Mouse (Mus musculus): ENCODE data around the gene Gabpb2.
"Not testable (repeated sequence)": the region's sequence is repeated elsewhere in the genome, so short reads cannot be mapped to it uniquely, and the experiment has no call there.

Gabpb2 gene

GRCm38 (mm10) chr3:95159987-95160963, 57.4 kb downstream of the Gabpb2 start, which contains the start of gene Sema6c:
Sema6c (plus strand) TSS chr3:95160457.
- DNase-seq, result peak; percentile 89

- DNase-seq, result no peak
Measured at GRCm38 (mm10) chr3:95159511-95159986, 58.2 kb downstream of the Gabpb2 start.

DNA sequence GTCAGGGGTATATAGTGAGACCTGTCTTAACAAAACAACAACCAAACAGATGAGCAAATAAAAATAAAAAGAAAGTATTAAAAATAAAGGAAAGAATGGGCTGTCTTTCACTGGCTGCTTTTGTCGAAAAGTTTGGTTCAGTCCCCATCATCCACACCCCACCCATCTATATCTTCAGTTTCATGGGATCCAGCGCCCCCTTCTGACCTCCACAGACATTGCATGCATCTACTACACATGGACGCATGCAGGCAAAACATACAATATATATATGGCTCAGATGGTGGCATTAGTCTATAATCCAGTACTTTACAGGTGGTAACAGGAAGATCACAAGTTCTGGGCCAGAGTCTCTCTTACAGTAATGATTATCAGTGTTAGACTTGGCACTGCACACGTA, 63.8 kb downstream of the Gabpb2 start:
- DNase-seq, result peak; percentile 65

- DNase-seq, result no peak
Measured at GRCm38 (mm10) chr3:95147924-95148323, 69.8 kb downstream of the Gabpb2 start.

DNA sequence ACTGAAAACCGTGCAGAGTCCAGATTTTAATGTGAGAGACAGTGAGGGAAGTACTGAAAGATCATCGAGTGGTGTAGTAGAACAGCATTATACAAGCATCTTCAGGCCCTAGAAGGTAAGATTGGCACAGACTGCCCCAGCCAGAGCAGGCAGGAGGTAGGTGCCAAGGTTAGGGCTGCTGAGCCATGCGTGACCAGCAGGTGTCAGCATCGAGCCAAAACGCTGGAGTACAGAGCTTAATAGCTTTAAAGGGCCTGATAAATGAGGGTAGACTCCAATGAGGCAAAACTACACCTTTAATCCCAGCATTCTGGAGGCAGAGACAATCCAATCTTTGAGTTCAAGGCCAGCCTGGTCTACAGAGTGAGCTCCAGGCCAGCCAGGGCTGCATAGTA, 75.1 kb downstream of the Gabpb2 start:
- DNase-seq, result peak; percentile 92

DNA sequence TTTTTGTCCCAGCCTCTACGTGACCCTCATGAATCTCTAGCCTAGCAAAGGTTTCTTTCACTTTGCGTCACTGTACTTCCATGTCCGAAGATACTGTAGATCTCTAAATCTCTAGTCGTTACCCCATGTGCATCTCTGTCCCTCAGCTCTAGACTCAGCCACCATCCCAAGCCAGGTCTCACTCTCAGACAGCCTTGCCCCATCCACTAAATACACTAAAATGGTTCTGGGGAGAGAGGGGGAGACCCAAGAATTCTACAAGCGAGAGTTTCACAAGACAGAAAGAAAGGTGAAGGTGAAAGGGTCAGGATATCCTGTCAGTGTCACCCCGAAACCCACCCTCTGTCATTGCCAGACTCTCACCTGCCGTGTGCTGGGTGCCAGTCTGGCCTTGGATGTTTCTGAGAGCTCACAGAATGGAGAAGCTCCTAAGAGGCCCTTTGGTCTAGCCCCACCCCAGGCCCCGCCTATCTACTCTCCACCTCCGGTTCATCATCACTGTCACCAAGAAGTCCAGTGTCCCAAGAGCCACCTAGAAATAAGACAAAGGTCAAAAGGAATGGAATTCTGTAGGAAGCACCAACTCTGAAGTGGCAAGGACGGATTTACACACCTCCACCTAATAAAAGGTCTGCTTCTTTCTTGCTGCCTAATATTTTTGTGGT, 75.6 kb downstream of the Gabpb2 start, which contains the start of gene Tnfaip8l2:
Gene Tnfaip8l2, minus strand, starts transcription at position 409 of the 665 bp plus-strand sequence.
- DNase-seq, result no peak

- no peak for DNase-seq
Measured at GRCm38 (mm10) chr3:95141474-95141873, 76.2 kb downstream of the Gabpb2 start.

DNA sequence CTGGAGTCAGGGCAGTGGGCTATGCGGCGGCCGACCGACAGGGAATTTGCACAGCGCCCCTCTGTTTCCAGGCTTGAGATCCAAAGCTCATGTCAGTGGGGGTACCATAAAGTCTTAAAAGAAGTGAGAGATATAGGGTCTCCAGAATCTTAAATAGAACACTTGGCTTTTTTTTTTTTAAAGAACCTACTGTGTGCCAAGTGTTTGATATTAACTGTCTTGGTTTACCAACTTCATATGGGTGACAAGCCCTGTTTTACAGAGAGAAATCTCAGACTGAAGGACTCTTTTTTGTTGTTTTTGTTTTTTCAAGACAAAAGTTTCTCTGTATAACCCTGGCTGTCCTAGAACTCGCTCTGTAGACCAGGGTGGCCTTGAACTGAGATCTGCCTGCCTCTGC, 76.9 kb downstream of the Gabpb2 start:
- no peak for DNase-seq

GRCm38 (mm10) chr3:95140289-95140595, 77.5 kb downstream of the Gabpb2 start:
- no peak for DNase-seq

GRCm38 (mm10) chr3:95139586-95140288, 78.0 kb downstream of the Gabpb2 start:
- DNase-seq, result peak; percentile 79

DNA sequence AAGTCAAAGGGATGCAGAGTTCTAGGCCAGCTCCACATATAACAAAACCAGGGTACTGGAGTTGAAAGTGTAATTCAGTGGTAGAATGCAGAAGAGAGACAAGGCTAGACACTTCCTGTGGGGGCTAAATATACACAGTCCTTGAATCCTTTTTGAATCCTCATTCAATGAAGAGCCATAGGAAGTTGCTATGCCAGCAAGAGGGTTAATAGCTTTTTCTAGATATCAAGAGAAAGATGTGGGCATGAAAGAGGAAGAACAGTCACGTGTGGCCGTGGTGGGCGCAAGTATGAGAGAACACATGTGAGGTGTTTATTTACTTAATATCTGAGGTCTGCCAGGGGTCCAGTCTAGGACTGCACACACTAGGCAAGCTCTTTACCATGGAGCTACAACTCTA, 81.4 kb downstream of the Gabpb2 start:
- no peak for DNase-seq

DNA sequence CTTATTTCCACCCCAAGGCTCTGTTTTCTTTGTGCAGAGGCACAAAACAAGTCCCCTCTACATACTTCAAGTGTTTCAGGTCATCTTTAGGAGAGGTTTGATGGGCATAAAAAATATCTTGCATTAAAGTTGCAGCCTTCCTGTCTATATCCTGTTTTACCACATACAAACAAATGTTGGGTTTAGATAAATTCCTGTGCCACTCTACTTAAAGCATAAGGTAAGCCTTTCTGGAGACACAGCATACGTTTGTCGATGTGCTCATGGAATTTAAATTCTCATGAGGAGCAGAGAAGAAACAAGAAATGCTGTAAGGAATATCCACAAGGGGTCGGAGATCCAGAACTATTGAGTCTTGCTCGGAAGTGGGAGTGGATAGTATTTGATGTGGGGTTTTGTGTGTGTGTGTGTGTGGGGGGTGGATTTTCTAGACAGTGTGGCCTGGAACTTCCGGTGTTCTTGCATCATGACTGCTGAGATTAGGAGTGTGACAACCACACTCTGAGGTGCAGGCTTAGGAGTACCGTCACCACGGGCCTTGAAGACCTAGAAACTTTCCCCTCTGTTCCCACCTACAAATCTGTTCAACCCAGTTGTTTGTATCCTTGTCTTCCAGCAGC, 82.2 kb downstream of the Gabpb2 start:
- DNase-seq, result no peak

DNA sequence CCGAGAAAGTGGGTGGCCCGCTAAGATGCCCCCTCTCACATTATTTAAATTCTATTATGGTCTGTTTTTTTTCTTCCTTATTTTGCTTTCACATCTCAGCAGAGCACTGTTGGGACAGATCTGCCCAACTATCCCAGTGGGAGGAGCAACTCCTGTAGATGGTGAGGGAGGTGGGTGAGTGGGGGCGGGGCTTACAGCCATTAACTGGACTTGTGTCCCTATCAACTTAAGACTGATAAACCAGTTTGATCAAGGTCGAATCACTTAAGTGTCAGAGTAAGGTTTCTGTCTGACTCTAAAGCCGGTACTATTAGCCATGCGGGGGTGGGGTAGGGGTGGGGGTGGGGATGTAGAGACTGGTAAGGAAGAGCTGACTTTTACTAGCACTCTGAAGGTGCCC, 82.7 kb downstream of the Gabpb2 start:
- peak; percentile 71 for DNase-seq

DNA sequence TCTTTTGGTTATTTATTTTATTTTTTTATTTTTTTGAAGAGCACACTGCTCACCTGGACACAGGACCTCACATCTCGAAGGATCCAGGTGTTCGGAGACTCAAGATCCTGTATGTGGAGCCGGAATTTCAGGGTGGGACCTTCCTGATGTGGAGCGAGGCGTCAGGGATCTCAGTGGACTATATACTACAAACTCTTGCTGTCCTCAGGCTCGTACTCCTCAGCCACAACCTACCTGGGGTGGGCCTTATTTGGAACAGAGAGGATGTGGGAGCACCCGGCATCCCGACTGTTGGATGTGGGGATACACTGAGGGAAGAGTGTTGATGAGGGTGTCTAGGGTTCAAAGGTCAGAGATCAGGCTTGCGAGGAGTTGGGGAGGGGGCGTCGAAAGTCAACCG, 83.6 kb downstream of the Gabpb2 start:
- not testable (repeated sequence) for DNase-seq

GRCm38 (mm10) chr3:95133680-95134101, 84.0 kb downstream of the Gabpb2 start, which contains the start of the genes Scnm1 and Lysmd1:
Scnm1 (minus strand) TSS chr3:95134011.
Lysmd1 (plus strand) TSS chr3:95134088.
- peak; percentile 90 for DNase-seq

DNA sequence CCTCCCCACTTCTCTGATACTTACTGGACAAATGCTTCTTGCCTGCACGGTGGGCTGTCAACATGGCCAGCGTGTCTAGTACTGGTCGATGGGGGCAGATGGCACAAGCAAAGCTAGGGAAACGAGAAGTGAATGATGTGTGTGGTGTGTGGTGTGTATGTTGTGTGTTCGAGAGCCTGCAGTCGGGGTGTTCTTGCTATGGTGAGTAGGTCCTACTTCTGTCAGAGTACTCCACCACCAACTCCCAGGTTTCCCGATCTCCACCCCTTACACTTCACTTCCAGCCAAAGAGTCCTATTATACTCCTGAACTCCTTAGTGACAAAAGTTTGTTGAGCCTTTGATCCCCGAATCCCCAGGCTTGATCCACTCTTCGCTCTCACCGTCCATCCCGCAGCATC, 84.5 kb downstream of the Gabpb2 start:
- no peak for DNase-seq

GRCm38 (mm10) chr3:95132389-95132788, 85.3 kb downstream of the Gabpb2 start:
- not testable (repeated sequence) for DNase-seq

All from kidney, adult 18-20 months (tissue).